Mouse (Mus musculus): ENCODE results near the gene Pitpnc1. TPM values are rescaled to one million over a fixed set of nuclear protein-coding genes. Genes with fewer than 3 reads are reported as not detected.

Gene Pitpnc1
- polyA plus RNA-seq, 1 experiment = 18.5 TPM

DNA sequence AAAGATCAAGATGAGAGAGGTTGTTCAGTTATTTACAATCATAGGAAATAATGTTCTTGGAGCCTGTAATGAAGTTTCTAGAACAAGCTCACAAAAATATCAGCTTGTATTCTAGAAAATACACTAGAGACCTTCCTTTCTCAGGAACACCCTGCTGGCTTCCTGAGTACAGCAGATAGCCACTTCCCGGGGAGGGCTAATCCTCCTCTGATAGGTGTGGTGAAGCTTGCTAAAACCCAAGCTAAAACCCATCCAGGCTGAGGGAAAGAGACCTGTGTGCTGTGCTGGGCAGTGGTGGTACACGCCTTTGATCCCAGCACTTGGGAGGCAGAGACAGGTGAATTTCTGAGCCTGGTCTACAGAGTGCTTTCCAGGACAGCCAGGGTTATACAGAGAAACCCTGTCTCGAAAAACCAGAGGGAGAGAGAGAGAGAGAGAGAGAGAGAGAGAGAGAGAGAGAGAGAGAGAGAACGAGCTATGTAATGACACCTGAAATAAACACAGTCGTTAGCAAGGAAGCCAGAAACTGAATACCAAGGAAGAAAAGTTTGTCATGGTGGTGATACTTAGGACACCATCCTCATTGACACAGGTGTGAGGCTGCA lies 48.6 kb downstream of the Pitpnc1 start:
- no peaks in the 10 kb centered on the region for H3K36me3 ChIP-seq (ENCODE audit: control insufficient read depth, insufficient read depth, low read length)
- H3K4me3 ChIP-seq (ENCODE audit: insufficient read depth, low read depth, low read length) = no peak overlapping the region
- no peaks in the 10 kb centered on the region for H3K27me3 ChIP-seq (replicated peaks; ENCODE audit: control insufficient read depth, insufficient read depth, low read length)
- DNase-seq = peak; percentile 63
- H3K27ac ChIP-seq (ENCODE audit: insufficient read depth, low read depth, low read length) = peak overlapping the region; percentile 47
- no peak for TF ChIP-seq CTCF (conservative IDR thresholded peaks at IDR 0.05; ENCODE audit: insufficient read depth, insufficient read length, low read depth, low read length)
- no peak for TF ChIP-seq POLR2A (IDR thresholded peaks at IDR 0.05; ENCODE audit: low read depth, low read length)
- peaks cover 15% of the 10 kb centered on the region; the same call in 1 of the 2 replicates for H3K4me1 ChIP-seq (ENCODE audit: control insufficient read depth, insufficient read depth, low read length)
- 50% methylated on average over 5 of the region's 5 CpGs for whole genome bisulfite sequencing

DNA sequence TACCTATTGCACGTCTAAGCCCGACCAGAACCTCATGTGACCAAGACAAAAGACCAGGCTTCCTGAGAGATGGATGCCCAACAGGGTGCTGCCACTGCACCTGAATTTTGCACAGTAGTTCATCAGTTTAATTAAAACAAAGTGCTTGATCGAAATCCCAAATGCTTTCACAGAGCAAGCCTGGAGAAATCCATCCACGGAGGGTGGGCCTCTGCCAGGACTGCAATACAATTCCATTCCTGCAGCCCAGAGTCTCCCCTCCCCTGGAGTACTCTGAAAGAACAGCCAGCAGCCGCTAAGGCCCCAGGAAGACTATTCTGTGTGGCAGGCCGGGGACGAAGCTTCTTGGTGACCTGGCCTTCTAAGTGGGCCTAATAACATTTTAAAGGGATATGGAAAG lies 50.6 kb downstream of the Pitpnc1 start:
- no peak for DNase-seq
- Histone ChIP-seq H3K36me3 (ENCODE audit: control insufficient read depth, insufficient read depth, low read length) (no peaks in the 10 kb centered on the region), H3K27ac (ENCODE audit: insufficient read depth, low read depth, low read length) (no peak overlapping the region), H3K27me3 (replicated peaks; ENCODE audit: control insufficient read depth, insufficient read depth, low read length) (no peaks in the 10 kb centered on the region), H3K4me3 (ENCODE audit: insufficient read depth, low read depth, low read length) (no peak overlapping the region), H3K4me1 (ENCODE audit: control insufficient read depth, insufficient read depth, low read length) (peaks cover 21% of the 10 kb centered on the region; the same call in 1 of the 2 replicates)
- TF ChIP-seq POLR2A (IDR thresholded peaks at IDR 0.05; ENCODE audit: low read depth, low read length) = no peak
- TF ChIP-seq CTCF (conservative IDR thresholded peaks at IDR 0.05; ENCODE audit: insufficient read depth, insufficient read length, low read depth, low read length) = no peak
- 52% methylated on average over 7 of the region's 7 CpGs for WGBS

DNA sequence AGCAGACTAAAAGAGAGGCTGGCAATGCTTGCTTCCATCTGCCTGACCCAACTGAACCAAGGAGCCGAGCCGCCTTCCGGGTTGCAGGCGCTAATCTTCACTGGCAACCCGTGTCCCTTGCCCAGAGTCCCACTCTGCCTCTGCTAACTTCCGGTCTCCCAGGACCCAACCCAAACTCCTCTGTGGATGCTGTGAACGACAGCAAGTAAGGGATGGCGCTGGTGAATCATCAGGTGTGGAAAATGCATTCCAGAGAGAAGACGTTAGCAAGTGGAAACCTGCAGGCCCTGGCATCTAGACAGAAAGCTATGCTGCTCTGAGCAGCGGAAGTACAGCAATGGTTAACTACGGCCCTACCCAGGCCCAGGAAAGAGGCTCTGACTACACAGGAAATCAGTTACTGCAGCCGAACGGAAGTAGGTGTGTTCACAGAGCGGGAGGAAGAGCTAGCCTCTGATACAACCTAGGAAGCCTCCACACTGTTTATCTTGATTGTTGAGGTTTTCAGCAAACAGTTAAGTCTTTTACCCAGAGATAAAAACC lies 53.4 kb downstream of the Pitpnc1 start:
- H3K27me3 ChIP-seq (replicated peaks; ENCODE audit: control insufficient read depth, insufficient read depth, low read length) = no peaks in the 10 kb centered on the region
- H3K36me3 ChIP-seq (ENCODE audit: control insufficient read depth, insufficient read depth, low read length) = no peaks in the 10 kb centered on the region
- 35% methylated on average over 14 of the region's 14 CpGs for WGBS
- DNase-seq = peak; percentile 75
- no peak for TF ChIP-seq POLR2A (IDR thresholded peaks at IDR 0.05; ENCODE audit: low read depth, low read length)
- TF ChIP-seq CTCF (conservative IDR thresholded peaks at IDR 0.05; ENCODE audit: insufficient read depth, insufficient read length, low read depth, low read length) = no peak
- peak overlapping the region; percentile 54 for H3K27ac ChIP-seq (ENCODE audit: insufficient read depth, low read depth, low read length)
- H3K4me1 ChIP-seq (ENCODE audit: control insufficient read depth, insufficient read depth, low read length) = peaks cover 30% of the 10 kb centered on the region; the same call in 1 of the 2 replicates
- peak overlapping the region; percentile 4; the same call in 1 of the 2 replicates for H3K4me3 ChIP-seq (ENCODE audit: insufficient read depth, low read depth, low read length)

DNA sequence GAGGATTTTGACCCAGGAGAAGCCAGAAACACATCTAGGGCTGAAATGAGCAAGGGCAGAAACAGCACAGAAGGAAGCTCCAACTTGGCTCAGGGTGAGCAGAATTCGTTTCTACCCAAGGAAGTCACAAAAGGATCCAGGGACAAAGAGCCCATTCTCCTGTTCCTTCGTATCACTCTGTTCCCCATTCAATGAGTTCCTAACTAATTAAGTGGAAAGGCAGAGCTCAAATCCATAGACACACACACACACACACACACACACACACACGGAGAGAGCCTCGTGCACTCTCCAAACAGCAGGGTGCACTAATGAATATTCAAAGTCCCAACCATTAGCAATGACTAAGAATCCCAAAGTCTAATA lies 54.0 kb downstream of the Pitpnc1 start:
- peak; percentile 37 for DNase-seq
- 20% methylated on average over 4 of the region's 4 CpGs for WGBS
- H3K4me1 ChIP-seq (ENCODE audit: control insufficient read depth, insufficient read depth, low read length) = peaks cover 29% of the 10 kb centered on the region; the same call in 1 of the 2 replicates
- H3K36me3 ChIP-seq (ENCODE audit: control insufficient read depth, insufficient read depth, low read length) = no peaks in the 10 kb centered on the region
- H3K4me3 ChIP-seq (ENCODE audit: insufficient read depth, low read depth, low read length) = no peak overlapping the region
- H3K27ac ChIP-seq (ENCODE audit: insufficient read depth, low read depth, low read length) = peak overlapping the region; percentile 76
- H3K27me3 ChIP-seq (replicated peaks; ENCODE audit: control insufficient read depth, insufficient read depth, low read length) = no peaks in the 10 kb centered on the region
- TF ChIP-seq CTCF (conservative IDR thresholded peaks at IDR 0.05; ENCODE audit: insufficient read depth, insufficient read length, low read depth, low read length) (no peak), POLR2A (IDR thresholded peaks at IDR 0.05; ENCODE audit: low read depth, low read length) (no peak)

DNA sequence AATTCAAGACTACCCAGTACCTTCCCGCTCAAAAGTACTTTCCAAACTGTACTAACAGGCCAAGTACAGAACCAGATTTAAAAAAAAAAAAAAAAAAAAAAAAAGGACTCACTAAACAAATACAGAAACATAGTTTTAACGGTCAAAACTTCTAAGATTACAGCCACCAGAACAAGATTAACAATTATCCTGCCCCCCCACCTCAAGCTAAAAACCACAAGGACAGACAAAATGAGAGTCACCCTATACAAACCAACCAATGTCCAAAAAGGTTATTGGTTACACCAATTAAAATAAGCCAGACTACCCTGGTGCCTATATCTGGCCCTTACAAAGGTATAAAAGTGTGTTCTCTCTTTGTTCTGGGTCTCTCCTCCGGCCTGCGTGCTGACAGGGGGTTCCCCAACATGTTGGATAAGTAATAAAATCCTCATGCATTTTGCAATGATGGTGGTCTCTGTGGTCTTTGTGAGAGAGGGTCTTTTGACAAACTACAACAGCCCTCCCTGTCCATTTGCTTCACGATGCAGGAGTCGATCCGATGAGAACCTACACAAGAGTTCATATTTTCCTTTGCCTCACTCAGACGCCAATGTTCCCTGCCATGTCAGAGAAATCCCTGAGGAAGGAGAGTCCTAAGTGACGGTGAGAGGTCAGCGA lies 54.5 kb downstream of the Pitpnc1 start:
- Histone ChIP-seq H3K36me3 (ENCODE audit: control insufficient read depth, insufficient read depth, low read length) (no peaks in the 10 kb centered on the region), H3K4me3 (ENCODE audit: insufficient read depth, low read depth, low read length) (no peak overlapping the region), H3K4me1 (ENCODE audit: control insufficient read depth, insufficient read depth, low read length) (peaks cover 32% of the 10 kb centered on the region; the same call in 1 of the 2 replicates), H3K27me3 (replicated peaks; ENCODE audit: control insufficient read depth, insufficient read depth, low read length) (no peaks in the 10 kb centered on the region), H3K27ac (ENCODE audit: insufficient read depth, low read depth, low read length) (peak overlapping the region; percentile 76)
- TF ChIP-seq POLR2A (IDR thresholded peaks at IDR 0.05; ENCODE audit: low read depth, low read length) (no peak), CTCF (conservative IDR thresholded peaks at IDR 0.05; ENCODE audit: insufficient read depth, insufficient read length, low read depth, low read length) (no peak)
- 72% methylated on average over 10 of the region's 10 CpGs for WGBS
- no peak for DNase-seq

DNA sequence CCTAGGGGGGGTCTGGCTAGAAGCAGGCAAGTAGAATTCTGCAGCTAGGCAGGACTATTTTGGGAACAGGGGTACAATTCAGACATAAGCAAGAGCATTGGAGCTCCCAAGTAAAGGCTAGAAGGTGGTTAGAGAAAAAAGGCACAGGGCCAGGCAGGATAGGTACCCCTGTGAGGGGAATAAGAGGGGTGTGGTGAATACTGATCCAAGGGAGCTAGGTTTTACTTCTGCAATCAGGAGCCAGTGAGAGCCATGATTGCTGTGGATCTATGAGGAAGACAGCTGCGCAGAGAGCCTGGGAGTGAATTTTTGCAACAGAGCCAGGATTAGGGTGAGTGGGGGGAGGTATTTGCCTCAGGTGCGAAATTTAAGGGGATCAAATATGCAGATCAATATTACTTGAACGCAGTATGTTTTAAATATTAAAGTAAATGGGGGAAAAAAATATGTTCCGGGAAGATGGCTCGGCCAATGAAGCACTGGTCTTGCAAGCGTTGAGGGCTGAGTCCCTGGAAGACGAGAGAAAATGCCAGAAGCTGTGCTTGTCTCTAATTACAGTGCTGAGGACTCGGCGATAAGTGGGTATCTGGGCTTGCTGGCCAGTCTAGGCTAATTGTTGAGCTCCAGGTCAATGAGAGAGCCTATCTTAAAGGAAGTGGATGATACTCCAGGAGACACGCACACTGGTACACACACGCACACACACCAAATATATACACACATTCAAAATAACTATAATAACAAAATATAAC lies 55.3 kb downstream of the Pitpnc1 start:
- no peaks in the 10 kb centered on the region for H3K27me3 ChIP-seq (replicated peaks; ENCODE audit: control insufficient read depth, insufficient read depth, low read length)
- no peak for DNase-seq
- no peak overlapping the region for H3K27ac ChIP-seq (ENCODE audit: insufficient read depth, low read depth, low read length)
- H3K36me3 ChIP-seq (ENCODE audit: control insufficient read depth, insufficient read depth, low read length) = no peaks in the 10 kb centered on the region
- whole genome bisulfite sequencing = 90% methylated on average over 11 of the region's 11 CpGs
- TF ChIP-seq CTCF (conservative IDR thresholded peaks at IDR 0.05; ENCODE audit: insufficient read depth, insufficient read length, low read depth, low read length) = no peak
- TF ChIP-seq POLR2A (IDR thresholded peaks at IDR 0.05; ENCODE audit: low read depth, low read length) = no peak
- H3K4me1 ChIP-seq (ENCODE audit: control insufficient read depth, insufficient read depth, low read length) = peaks cover 36% of the 10 kb centered on the region; the same call in 1 of the 2 replicates
- H3K4me3 ChIP-seq (ENCODE audit: insufficient read depth, low read depth, low read length) = no peak overlapping the region
